Mouse (Mus musculus) G1E (cell line): Measurements from ENCODE around the gene Defa21.
"Not testable (repeated sequence)": the region's sequence is repeated elsewhere in the genome, so short reads cannot be mapped to it uniquely, and the experiment has no call there.

ENCODE experiments used
- CTCF ChIP-seq: IDR thresholded peaks from 2 replicates; pipeline ENCODE4 v1.5.1; 2012; ENCODE audit warnings: low read depth, low read length, inconsistent platforms, mixed read lengths
- GATA1 ChIP-seq: IDR thresholded peaks from 2 replicates; pipeline ENCODE4 v1.6.1; 2012; ENCODE audit warnings: borderline replicate concordance, low read length, inconsistent platforms, mixed read lengths

- not testable (repeated sequence) for TF ChIP-seq CTCF, GATA1
Measured at GRCm38 (mm10) chr8:21008578-21008977, 16.8 kb upstream of the Defa21 start.
